Mouse (Mus musculus) neural tube, embryonic 15.5 days (tissue): ENCODE measurements around the gene Txk. TPM values are rescaled to one million over a fixed set of nuclear protein-coding genes. Genes with fewer than 3 reads are reported as not detected.

Experiments used
- ATAC-seq: fragments of 200-750 bp; cut with Nextera tagmentation; 2 replicates; pipeline ENCODE4 v1.8.0; 2017; ENCODE audit warnings: mild to moderate bottlenecking, moderate TSS enrichment, moderate library complexity; ENCODE audit not compliant: low FRiP score
- H3K27ac ChIP-seq: fragments of 300-500 bp; sonication (generic); replicated peaks from 2 replicates; pipeline ENCODE4 v1.5.1; 2015; ENCODE audit warnings: mild to moderate bottlenecking, inconsistent platforms
- H3K27me3 ChIP-seq: fragments of 300-500 bp; sonication (generic); replicated peaks from 2 replicates; pipeline ENCODE4 v1.6.1; 2015; ENCODE audit warnings: inconsistent platforms
- H3K36me3 ChIP-seq: fragments of 300-500 bp; sonication (generic); 2 replicates; pipeline ENCODE4 v1.6.1; 2015; ENCODE audit warnings: inconsistent platforms
- H3K4me1 ChIP-seq: fragments of 300-500 bp; sonication (generic); 2 replicates; pipeline ENCODE4 v1.6.1; 2015; ENCODE audit warnings: inconsistent platforms
- H3K4me2 ChIP-seq: fragments of 300-500 bp; sonication (generic); 2 replicates; pipeline ENCODE4 v1.6.1; 2015; ENCODE audit warnings: inconsistent platforms, mild to moderate bottlenecking, moderate library complexity
- H3K4me3 ChIP-seq: fragments of 300-500 bp; sonication (generic); replicated peaks from 2 replicates; pipeline ENCODE4 v1.5.1; 2015; ENCODE audit warnings: mild to moderate bottlenecking, inconsistent platforms
- H3K9ac ChIP-seq: fragments of 300-500 bp; sonication (generic); replicated peaks from 2 replicates; pipeline ENCODE4 v1.6.1; 2015; ENCODE audit warnings: mild to moderate bottlenecking, inconsistent platforms
- H3K9me3 ChIP-seq: fragments of 300-500 bp; sonication (generic); replicated peaks from 2 replicates; pipeline ENCODE4 v1.6.1; 2016; ENCODE audit warnings: inconsistent platforms
- WGBS: fragments of 180-500 bp; shearing (Covaris S2); methylation state at CpG from one replicate; pipeline ENCODE4 v1.1.7; 2015; ENCODE audit warnings: mixed read lengths; 5-methylcytosine and 5-hydroxymethylcytosine counted together
- polyA plus RNA-seq: library from polyadenylated mRNA; unstranded; fragments of >200 nt; fragmentation: Nextera tagmentation; extraction: Ambion mirVana; gene quantifications from 2 replicates; pipeline ENCODE4 v1.2.1, GENCODE M21; 2015

Gene Txk
- polyA plus RNA-seq, 1 experiment from 2014 or later: 0.13 TPM

GRCm38 (mm10) chr5:72776127-72776526, 23.6 kb upstream of the Txk start:
- H3K4me3 ChIP-seq: no peak overlapping the region
- 74% methylated on average over 2 of the region's 2 CpGs for WGBS
- no peak overlapping the region for H3K4me2 ChIP-seq
- no peaks in the 10 kb centered on the region for H3K36me3 ChIP-seq
- no peaks in the 10 kb centered on the region for H3K27me3 ChIP-seq
- no peaks in the 10 kb centered on the region for H3K4me1 ChIP-seq
- no peaks in the 10 kb centered on the region for H3K9me3 ChIP-seq
- no peak overlapping the region for H3K9ac ChIP-seq
- no peak for ATAC-seq
- H3K27ac ChIP-seq: no peak overlapping the region

- ATAC-seq: no peak
- 79% methylated on average over 6 of the region's 6 CpGs for WGBS
- no peak overlapping the region for H3K4me2 ChIP-seq
Measured at GRCm38 (mm10) chr5:72769841-72770240, 17.3 kb upstream of the Txk start.

GRCm38 (mm10) chr5:72763546-72763945, 11.0 kb upstream of the Txk start:
- Histone ChIP-seq H3K4me1 (no peaks in the 10 kb centered on the region), H3K9me3 (no peaks in the 10 kb centered on the region), H3K27me3 (no peaks in the 10 kb centered on the region), H3K27ac (no peak overlapping the region), H3K36me3 (no peaks in the 10 kb centered on the region), H3K4me2 (no peak overlapping the region), H3K4me3 (no peak overlapping the region), H3K9ac (no peak overlapping the region)
- WGBS: 95% methylated on average over 5 of the region's 5 CpGs
- ATAC-seq: no peak

More at GRCm38 (mm10) chr5:72769841-72770240, 17.3 kb upstream of the Txk start:
- Histone ChIP-seq H3K9me3 (no peaks in the 10 kb centered on the region), H3K4me1 (no peaks in the 10 kb centered on the region), H3K36me3 (no peaks in the 10 kb centered on the region), H3K27ac (no peak overlapping the region), H3K27me3 (no peaks in the 10 kb centered on the region), H3K4me3 (no peak overlapping the region), H3K9ac (no peak overlapping the region)

GRCm38 (mm10) chr5:72763025-72763424, 10.4 kb upstream of the Txk start:
- WGBS: 66% methylated on average over 3 of the region's 3 CpGs

GRCm38 (mm10) chr5:72761758-72762157, 9.2 kb upstream of the Txk start:
- no peaks in the 10 kb centered on the region for H3K9me3 ChIP-seq
- no peaks in the 10 kb centered on the region for H3K27me3 ChIP-seq
- no peak overlapping the region for H3K4me2 ChIP-seq
- H3K4me3 ChIP-seq: no peak overlapping the region
- no peak overlapping the region for H3K9ac ChIP-seq
- H3K36me3 ChIP-seq: no peaks in the 10 kb centered on the region
- no peaks in the 10 kb centered on the region for H3K4me1 ChIP-seq
- no peak for ATAC-seq
- H3K27ac ChIP-seq: no peak overlapping the region
- WGBS: 33% methylated on average over 5 of the region's 5 CpGs

More at GRCm38 (mm10) chr5:72763025-72763424, 10.4 kb upstream of the Txk start:
- H3K36me3 ChIP-seq: no peaks in the 10 kb centered on the region
- no peak overlapping the region for H3K4me2 ChIP-seq
- H3K9me3 ChIP-seq: no peaks in the 10 kb centered on the region
- no peaks in the 10 kb centered on the region for H3K4me1 ChIP-seq
- no peak overlapping the region for H3K27ac ChIP-seq
- H3K9ac ChIP-seq: no peak overlapping the region
- no peak overlapping the region for H3K4me3 ChIP-seq
- ATAC-seq: no peak
- no peaks in the 10 kb centered on the region for H3K27me3 ChIP-seq

GRCm38 (mm10) chr5:72761237-72761636, 8.7 kb upstream of the Txk start:
- H3K4me3 ChIP-seq: no peak overlapping the region
- H3K4me1 ChIP-seq: no peaks in the 10 kb centered on the region
- H3K9me3 ChIP-seq: no peaks in the 10 kb centered on the region
- H3K9ac ChIP-seq: no peak overlapping the region
- no peak for ATAC-seq
- no peaks in the 10 kb centered on the region for H3K27me3 ChIP-seq
- H3K36me3 ChIP-seq: no peaks in the 10 kb centered on the region
- no peak overlapping the region for H3K4me2 ChIP-seq
- 79% methylated on average over 5 of the region's 5 CpGs for WGBS
- no peak overlapping the region for H3K27ac ChIP-seq

GRCm38 (mm10) chr5:72758925-72759924, 6.6 kb upstream of the Txk start:
- H3K36me3 ChIP-seq: no peaks in the 10 kb centered on the region
- no peak overlapping the region for H3K9ac ChIP-seq
- H3K4me2 ChIP-seq: no peak overlapping the region
- no peaks in the 10 kb centered on the region for H3K9me3 ChIP-seq
- no peaks in the 10 kb centered on the region for H3K4me1 ChIP-seq
- 77% methylated on average over 13 of the region's 13 CpGs for WGBS
- no peak overlapping the region for H3K4me3 ChIP-seq
- ATAC-seq: 0 out of 2 replicates have a peak, but pooled peaks have one; percentile 67
- no peaks in the 10 kb centered on the region for H3K27me3 ChIP-seq
- H3K27ac ChIP-seq: no peak overlapping the region

GRCm38 (mm10) chr5:72757155-72757773, 4.7 kb upstream of the Txk start:
- Histone ChIP-seq H3K9me3 (no peaks in the 10 kb centered on the region), H3K4me3 (no peak overlapping the region), H3K9ac (no peak overlapping the region), H3K4me2 (no peak overlapping the region), H3K36me3 (no peaks in the 10 kb centered on the region), H3K4me1 (no peaks in the 10 kb centered on the region), H3K27me3 (no peaks in the 10 kb centered on the region), H3K27ac (no peak overlapping the region)
- ATAC-seq: peak; percentile 68
- 70% methylated on average over 18 of the region's 18 CpGs for WGBS

- Histone ChIP-seq H3K36me3 (no peaks in the 10 kb centered on the region), H3K4me3 (no peak overlapping the region), H3K27me3 (no peaks in the 10 kb centered on the region), H3K9ac (no peak overlapping the region), H3K4me2 (no peak overlapping the region), H3K9me3 (no peaks in the 10 kb centered on the region), H3K4me1 (no peaks in the 10 kb centered on the region), H3K27ac (no peak overlapping the region)
- 89% methylated on average over 8 of the region's 8 CpGs for whole genome bisulfite sequencing
- no peak for ATAC-seq
Measured at GRCm38 (mm10) chr5:72755941-72756340, 3.4 kb upstream of the Txk start.

- no peak overlapping the region for H3K27ac ChIP-seq
- no peaks in the 10 kb centered on the region for H3K27me3 ChIP-seq
- no peak overlapping the region for H3K4me3 ChIP-seq
- no peaks in the 10 kb centered on the region for H3K9me3 ChIP-seq
- ATAC-seq: no peak
- H3K36me3 ChIP-seq: no peaks in the 10 kb centered on the region
- 0 out of 2 replicates have a peak, but pooled peaks cover 4% of the 10 kb centered on the region for H3K4me1 ChIP-seq
- H3K4me2 ChIP-seq: no peak overlapping the region
- 94% methylated on average over 2 of the region's 2 CpGs for WGBS
- no peak overlapping the region for H3K9ac ChIP-seq
Measured at GRCm38 (mm10) chr5:72755035-72755434, 2.5 kb upstream of the Txk start.

- no peak overlapping the region for H3K4me3 ChIP-seq
- H3K36me3 ChIP-seq: no peaks in the 10 kb centered on the region
- H3K4me1 ChIP-seq: 0 out of 2 replicates have a peak, but pooled peaks cover 4% of the 10 kb centered on the region
- ATAC-seq: peak; percentile 78
- no peaks in the 10 kb centered on the region for H3K27me3 ChIP-seq
- peak overlapping the region; percentile 43; the same call in 1 of the 2 replicates for H3K27ac ChIP-seq
- no peaks in the 10 kb centered on the region for H3K9me3 ChIP-seq
- no peak overlapping the region for H3K4me2 ChIP-seq
- H3K9ac ChIP-seq: no peak overlapping the region
- WGBS: 49% methylated on average over 7 of the region's 7 CpGs
Measured at GRCm38 (mm10) chr5:72751056-72751758, 1.4 kb downstream of the Txk start.
